Mouse (Mus musculus) T-cell, adult 2 months (primary cell): ENCODE results near the gene Olfr914.

Experiments
- DNase-seq: peaks from one replicate; pipeline ENCODE4 v3.0.0; 2022; ENCODE audit warnings: low spot score

Gene Olfr914

GRCm38 (mm10) chr9:38604802-38605201 is at the start of gene Olfr914:
TSS of gene Olfr914 (plus strand) at chr9:38605102.
- DNase-seq = no peak

GRCm38 (mm10) chr9:38579878-38580277 is 25.0 kb upstream of the Olfr914 start, which contains the start of gene Olfr912:
TSS of gene Olfr912 (plus strand) at chr9:38580178.
- DNase-seq = no peak

GRCm38 (mm10) chr9:38591056-38591455 is 13.8 kb upstream of the Olfr914 start:
- DNase-seq = no peak

GRCm38 (mm10) chr9:38592459-38592858 is 12.4 kb upstream of the Olfr914 start, which contains the start of gene Olfr913:
TSS of gene Olfr913 (plus strand) at chr9:38592759.
- DNase-seq = no peak

GRCm38 (mm10) chr9:38632406-38632805 is 27.5 kb downstream of the Olfr914 start:
- no peak for DNase-seq

GRCm38 (mm10) chr9:38659775-38660174 is 54.9 kb downstream of the Olfr914 start, which contains the start of gene Olfr916:
TSS of gene Olfr916 (minus strand) at chr9:38659875.
- DNase-seq = no peak
